Mouse (Mus musculus): ENCODE results near the gene Irf4.

- no peak for TF ChIP-seq CTCF (IDR thresholded peaks at IDR 0.05; ENCODE audit: low read depth, low read length)
- no peak for TF ChIP-seq POLR2A (IDR thresholded peaks at IDR 0.05; ENCODE audit: insufficient read depth, low read length)
- TF ChIP-seq EP300 (IDR thresholded peaks at IDR 0.05; ENCODE audit: insufficient read depth, low read depth, low read length) = no peak
Measured at GRCm38 (mm10) chr13:30748321-30748720, 705 bp upstream of the Irf4 start.

Measured in ES-Bruce4 (cell line).